Mouse (Mus musculus): ENCODE data around the gene Ush2a.

Gene Ush2a

DNA sequence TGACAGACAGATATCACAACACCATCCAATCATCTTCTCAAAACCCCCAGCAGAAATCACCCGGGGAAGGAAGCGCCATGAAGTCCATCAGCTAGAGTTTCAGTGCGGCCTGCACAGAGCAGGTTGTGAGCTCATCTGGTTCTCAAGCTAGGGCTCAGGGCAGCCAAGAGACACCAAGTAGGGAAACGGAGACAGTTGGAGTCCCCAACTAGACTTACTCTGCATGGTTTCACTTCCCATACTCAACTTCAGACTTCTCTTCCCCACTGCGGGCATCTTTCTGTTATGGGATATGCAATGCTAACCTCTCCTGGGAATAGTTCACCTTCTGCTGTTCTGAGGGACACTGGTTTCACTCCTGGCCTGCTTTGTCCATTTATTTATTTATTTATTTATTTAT, 277.8 kb downstream of the Ush2a start:
- DNase-seq (ENCODE audit: low read depth, low spot score) = no peak

DNA sequence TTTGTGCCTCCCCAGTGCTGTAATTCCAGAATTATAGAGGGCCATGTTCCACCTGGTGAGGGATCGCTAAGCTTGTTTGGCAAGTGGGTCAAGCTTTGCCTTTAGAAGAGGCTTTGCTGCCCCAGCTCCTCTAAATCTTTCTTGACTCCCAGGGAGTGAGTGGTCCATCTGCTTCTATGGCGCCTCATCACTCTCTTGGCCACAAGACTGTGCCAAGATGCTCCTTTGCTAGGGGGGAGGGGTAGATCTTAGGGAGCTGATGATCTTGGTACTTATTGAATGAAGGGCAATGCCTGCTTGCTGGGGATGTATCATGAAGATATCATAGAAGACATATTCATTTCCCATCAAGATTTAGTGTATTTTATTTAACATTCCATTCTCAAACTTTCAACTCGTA, 279.7 kb downstream of the Ush2a start:
- DNase-seq (ENCODE audit: low read depth, low spot score) = no peak

DNA sequence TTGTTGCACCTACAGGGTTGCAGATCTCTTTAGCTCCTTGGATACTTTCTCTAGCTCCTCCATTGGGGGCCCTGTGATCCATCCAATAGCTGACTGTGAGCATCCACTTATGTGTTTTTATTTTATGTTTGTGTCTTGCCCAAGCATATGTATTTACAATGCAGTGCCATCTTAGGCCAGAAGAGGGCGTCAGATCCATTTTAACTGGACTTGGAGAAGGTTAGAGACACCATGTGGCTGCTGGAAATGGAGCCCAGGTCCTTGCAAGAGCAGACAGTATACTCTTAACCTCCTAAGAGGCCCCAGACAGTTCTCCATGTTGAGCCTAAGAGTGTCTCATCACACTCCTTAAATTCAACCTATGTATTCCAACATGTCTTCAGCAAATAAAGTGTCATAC, 281.5 kb downstream of the Ush2a start:
- no peak for DNase-seq (ENCODE audit: low read depth, low spot score)

DNA sequence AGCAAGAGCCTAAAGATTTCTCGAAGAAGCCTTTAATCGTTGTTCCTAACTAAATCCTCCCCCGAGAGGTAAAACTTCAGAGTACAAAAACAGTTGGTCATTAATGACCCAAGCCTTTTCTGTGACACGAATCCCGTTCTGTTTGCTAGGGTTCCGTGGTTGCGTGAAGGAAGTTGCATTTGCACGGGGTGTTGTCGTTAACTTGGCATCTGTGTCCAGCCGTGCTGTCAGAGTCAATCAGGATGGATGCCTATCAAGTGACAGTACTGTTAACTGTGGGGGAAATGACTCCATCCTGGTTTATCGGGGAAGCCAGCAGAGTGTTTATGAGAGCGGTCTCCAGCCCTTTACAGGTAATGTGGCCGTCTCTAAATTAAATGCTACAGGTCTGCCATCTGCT, 287.9 kb downstream of the Ush2a start:
- no peak for DNase-seq (ENCODE audit: low read depth, low spot score)

DNA sequence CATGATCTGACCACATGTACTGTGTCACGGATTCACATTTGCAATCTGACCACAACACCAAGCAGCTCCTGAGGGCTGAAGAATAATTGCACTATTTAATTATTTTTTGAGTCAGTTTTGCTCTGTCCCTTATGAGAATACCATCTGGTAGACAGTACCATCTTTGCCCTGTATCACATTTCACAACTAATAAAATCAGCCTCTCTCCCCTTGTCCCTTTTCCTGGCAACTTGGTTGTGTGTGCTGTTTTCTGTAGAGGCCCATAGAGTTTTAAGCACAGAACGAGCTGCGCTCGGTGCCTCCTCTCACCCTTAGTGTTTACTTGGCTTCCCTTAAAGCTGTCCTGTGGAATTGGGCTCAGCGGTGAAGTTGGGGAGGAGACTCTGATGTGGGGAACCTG, 290.0 kb downstream of the Ush2a start:
- DNase-seq (ENCODE audit: low read depth, low spot score) = no peak

DNA sequence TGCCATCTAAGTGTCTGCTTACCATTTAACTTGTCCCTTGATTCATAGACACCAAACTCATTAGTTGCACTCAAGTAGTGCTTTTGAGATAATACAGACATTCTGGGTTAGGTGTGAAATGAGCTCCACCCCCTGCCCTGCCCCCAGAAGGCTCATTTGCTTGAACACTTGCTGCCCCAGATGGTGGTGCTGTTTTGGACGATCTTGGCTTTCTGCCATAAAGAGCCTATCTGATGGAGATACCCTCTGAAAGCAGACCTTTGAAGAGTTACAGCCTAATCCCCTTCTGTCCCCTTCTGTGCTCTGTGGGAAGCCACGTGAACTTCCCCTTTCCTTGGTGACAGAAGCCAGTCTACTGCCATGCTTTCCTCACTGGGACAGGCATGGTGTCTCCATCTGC, 297.1 kb downstream of the Ush2a start:
- DNase-seq (ENCODE audit: low read depth, low spot score) = no peak

DNA sequence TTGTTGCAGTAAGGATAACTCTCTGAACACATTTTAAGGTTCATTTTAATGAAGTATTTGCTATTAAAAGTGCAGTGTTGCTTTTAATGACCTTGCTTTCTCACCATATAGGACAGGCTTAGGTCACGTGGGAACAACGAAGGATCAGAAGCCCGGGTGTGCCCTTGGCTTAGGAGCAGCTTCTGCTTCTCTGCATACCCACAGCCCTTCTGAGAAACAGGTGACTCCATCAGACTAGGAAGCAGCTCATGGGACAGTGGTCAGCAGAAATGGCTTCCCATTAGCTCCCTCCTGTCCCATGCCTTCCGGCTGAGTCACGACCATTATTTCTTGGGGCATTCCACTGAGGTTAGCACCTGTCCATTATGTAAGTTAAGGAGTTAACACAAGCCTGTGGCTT, 304.4 kb downstream of the Ush2a start:
- no peak for DNase-seq (ENCODE audit: low read depth, low spot score)

DNA sequence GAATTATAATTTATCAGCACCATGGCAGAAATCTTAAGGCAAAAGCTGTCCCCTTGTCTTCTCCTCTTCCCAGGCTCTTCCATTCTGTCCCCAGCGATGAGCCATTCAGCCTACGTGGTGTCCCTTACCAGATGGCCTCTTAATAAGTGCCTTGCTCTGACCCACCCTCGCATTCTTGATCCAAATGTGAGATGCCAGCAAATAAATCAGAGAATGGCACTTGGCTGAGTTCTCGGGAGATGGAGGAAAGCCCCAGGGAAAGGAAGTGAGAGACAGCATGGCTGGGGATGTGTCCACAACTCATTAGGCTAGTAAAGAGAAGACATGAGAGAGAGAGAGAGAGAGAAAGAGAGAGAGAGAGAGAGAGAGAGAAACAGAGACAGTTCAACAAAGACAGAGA, 305.7 kb downstream of the Ush2a start:
- no peak for DNase-seq (ENCODE audit: low read depth, low spot score)

DNA sequence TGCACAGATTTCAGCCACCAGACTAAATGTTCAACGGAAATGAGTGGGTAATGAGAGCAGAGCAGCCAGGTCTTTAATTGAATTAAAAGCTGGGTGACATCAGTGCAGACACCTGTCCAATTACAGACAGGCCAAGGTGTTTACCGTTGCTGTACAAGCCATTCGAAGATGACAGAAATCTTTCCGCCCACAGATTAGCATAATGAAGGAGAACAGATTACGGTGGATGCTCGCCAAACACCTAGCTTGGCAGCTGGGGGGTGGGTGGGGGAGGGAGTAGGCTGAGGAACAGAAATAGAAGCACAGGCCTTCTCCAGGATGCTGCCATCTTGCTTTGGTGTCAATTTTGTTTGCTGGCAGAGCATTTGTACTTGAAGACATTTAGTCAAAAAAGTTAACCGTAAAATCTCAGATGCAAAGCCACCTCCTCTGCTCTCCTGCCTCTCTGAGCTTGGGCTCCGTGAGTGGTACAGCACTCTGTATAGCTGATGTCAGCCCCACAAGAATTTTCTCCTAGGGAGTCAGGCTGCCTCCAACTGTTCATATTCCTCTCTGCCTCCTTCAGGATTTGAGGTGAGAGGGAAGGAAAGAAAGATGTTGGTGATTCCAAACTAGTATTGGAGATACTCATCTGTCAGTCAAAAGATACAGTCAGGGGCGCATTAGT, 306.6 kb downstream of the Ush2a start:
- no peak for DNase-seq (ENCODE audit: low read depth, low spot score)

DNA sequence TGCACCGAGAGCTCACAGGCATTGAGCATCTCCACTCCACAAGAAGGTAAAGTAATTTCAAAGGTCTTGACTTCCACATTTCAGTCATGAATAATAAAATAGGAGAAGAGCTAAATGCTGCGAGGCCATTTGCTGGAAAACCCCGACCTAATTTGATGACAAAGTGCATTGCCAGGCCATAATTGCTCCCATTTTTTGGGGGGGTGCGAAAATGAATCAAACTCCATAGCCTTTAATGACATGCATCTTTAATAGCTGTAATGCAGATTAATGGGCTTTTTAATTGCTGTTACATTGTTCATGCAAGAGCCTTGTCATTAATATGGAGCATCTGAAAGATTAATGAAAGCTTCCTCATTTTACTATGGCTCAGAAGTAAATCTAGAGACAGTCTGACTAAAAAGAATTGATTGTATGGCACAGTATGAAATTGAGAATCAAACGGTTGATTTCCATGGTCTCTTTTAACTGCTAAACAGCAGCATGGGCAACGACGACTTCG, 314.5 kb downstream of the Ush2a start:
- no peak for DNase-seq (ENCODE audit: low read depth, low spot score)

DNA sequence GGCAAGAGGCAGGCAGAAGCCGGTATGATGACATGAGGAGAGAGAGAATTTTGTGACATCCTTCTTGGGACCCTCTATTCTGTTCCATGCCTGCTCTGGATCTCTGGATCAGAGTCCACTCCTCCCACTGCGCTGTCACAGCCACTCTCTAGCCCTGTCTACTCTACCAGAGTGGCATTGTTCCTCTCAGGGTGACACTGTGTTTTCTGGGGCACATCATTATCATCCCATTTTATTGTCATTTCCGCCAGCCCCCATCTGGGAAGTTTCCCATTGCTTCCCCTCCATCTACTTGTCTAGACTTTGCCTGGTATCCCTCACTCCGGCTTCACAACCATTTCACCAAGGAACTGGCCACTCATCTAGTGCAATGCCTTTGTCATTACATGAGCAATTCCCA, 315.6 kb downstream of the Ush2a start:
- DNase-seq (ENCODE audit: low read depth, low spot score) = no peak

DNA sequence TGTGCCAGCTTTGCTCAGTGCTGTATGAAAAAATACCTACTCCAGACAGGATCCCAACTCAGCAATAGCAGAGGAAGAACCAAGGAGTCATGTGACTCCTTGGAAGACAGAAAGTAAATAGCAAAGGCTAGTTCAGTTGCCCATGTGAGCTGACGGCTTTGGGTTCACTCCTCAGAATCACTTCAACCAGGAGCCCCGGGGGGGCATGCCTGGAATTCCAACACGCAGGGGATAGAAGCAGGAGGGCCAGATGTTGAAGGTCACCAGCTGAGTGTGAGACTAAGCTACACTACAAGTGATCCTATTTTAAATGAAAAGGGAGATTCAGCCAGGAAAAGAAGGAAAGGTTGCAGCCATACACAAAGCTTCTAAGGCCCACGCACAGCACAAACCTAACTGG, 319.3 kb downstream of the Ush2a start:
- DNase-seq (ENCODE audit: low read depth, low spot score) = no peak

DNA sequence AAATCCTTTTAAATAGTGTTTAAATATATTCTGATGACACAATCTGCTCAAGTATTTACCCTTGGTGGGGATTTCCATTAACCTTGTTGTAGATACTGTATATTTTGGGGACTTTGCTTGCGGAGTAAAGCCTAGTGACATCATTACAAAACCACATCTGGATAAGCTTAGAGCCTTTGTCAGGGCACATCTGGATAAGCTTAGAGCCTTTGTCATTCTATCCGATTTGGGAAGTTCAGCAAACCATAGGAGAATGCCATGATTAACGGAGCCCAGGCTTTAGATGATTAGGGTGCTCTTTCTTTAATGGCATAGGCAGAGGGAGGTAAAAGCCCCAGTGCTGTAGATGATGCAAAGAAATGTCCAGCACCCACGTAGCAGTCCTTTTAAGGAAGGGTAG, 333.4 kb downstream of the Ush2a start:
- no peak for DNase-seq (ENCODE audit: low read depth, low spot score)

DNA sequence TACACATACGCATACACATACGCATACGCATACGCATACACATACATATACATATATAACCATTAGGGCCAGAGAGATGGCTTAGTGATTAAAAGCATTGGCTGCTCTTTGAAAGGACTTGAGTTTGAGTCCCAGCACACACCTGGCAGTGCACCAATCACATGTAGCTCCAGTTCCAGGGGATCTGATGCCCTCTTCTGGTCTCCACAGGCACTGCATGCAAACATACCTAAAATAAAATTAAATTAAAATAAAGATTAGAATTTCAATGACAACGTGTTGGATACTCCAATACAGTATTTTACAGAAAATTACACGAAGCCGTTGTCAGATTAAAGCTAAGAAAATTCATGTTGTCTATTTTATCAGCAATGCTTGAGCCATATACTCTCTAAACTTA, 336.2 kb downstream of the Ush2a start:
- no peak for DNase-seq (ENCODE audit: low read depth, low spot score)

DNA sequence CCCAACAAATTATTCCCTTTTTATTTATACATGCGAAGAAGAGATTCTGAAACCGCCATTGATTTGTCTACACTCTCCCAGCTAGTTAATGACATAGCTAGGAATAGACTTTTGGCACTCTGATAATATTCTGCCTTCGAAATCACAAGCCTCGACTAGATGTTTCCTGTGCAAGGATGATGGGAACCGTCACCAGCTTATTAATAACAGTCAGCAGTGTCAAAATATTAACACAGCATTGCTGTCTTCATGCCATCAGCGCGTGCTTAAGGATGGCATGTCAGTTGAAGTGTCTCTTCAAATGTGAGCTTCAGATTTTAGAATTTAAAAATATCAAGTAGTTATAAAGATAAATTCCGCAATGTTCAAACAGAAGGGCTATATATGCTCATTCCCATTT, 337.3 kb downstream of the Ush2a start:
- no peak for DNase-seq (ENCODE audit: low read depth, low spot score)

DNA sequence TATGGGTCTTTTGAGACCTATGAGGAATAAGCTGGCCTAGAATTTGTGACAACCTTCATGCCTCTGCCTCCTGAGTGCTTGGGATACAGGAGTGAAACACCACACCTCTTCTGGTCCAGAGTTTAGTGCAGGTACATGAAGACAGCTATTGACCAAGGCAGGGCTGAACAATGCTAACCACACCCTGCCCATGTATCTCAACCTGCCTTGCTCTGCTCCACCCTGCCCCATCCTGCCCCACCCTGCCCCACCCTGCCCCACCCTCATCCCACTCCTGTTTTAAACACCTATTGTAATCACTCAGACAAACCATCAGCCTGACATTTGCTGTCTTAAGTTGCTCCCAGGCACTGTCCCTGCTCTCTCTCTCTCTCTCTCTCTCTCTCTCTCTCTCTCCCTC, 344.6 kb downstream of the Ush2a start:
- no peak for DNase-seq (ENCODE audit: low read depth, low spot score)

DNA sequence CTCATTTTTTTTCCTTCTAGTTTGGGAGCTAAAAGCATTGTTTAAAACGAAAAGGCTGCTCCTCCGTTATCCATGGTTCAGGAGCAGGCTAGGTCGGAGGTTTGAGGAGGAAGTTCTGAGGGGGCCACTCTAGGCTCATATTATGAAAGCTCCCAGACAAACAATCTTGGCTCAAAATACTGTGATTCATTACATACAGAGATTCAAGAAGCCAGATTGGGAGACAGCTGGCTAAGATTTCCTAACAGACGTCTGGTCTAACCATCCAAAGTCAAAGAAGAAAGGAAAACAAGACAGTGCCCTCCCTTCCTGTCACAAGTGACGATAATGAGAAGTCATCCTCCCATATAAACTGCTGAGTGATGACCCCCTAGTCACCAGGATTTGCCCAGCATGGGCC, 354.7 kb downstream of the Ush2a start:
- no peak for DNase-seq (ENCODE audit: low read depth, low spot score)

DNA sequence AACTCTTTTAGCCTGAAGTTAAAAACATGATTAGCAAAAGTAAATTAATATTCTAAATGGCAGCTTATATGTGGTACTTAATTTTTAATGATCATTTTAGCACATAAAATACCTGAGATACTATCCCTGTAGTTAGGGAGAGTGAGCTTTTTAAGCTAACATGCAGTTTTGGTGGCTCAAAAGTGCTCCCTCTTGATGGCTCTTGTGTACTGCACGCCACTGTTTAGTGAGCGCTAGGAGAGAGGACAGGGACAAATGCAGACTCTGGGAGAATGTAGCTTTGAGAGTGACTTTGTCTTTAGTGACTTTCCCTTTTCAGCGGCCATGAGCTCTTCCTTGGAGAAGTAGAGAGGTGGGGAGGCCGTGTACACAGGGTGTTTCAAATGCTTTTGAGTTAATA, 371.9 kb downstream of the Ush2a start:
- DNase-seq (ENCODE audit: low read depth, low spot score) = peak; percentile 6

DNA sequence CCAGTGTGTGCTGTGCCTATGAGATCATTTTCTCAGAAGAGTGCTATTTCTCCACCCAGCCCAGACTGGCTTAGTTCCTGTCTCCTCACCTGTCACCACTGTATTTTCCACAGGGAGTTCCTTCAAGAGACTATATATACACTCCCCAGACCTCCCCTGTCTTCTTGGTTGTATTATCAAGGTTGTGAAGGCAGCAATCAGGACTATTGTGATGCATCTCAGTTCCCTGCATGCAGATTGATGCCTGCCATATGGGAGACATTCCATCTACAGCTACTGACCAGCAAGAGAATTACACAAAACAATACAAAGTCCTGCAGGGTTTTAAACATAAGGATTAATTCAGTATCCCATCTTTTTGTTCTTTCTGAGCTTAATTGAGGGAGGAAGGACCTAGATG, 377.8 kb downstream of the Ush2a start:
- no peak for DNase-seq (ENCODE audit: low read depth, low spot score)

DNA sequence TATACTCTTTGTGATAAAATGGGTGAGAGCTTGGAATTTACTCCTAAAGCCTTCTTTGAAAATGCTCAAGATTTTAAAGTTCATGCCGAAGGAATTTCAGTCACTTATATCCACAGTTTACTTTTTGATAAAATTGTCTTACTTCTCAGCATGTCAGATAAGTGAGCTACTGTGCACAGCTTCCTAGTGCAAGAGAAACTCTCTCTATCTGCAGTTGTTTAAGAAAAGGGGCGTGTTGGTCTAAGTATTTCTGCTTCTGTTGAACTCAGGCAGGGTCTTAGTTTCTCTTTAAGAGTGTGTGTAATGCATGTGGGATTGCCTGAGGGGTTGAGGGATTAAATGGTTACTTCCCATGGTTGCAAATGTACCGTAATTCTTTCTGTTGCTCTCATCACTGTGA, 381.3 kb downstream of the Ush2a start:
- no peak for DNase-seq (ENCODE audit: low read depth, low spot score)

DNA sequence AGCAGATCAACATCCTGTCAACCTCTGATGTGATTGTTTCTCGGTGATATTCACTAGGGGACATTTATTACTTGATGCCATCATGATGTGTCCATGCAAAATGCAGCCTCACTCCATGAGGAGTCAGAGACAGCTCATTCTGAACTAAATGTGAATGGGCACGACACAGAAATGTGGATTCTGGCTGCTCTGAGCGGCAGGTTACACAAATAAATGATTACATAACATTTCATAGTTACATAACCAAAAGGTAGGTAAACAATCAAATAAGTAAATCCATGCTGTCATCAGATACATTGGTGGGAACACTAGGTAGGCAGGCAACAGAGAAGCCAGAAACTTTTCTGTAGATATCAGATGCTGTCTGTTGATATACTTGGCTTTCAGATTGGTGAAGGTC, 391.2 kb downstream of the Ush2a start:
- no peak for DNase-seq (ENCODE audit: low read depth, low spot score)

DNA sequence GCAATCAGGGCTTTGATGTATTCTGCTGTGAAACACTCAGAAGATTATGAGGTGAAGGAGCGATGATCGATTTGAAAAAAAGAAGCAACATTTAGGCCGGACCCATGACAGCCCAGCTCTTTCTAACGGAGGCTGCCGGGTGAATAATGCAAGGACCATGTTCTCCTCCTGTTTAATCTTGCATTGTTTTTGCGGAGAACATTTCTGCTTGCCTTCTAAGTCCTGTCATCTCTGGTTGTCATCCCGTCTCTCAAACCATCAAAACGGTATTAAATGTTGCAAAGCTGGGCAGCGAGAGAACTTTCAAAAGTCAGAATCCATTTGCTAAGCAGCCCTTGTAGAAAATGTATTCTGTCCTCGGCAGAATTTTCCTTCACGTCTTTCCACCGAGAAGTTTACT, 394.3 kb downstream of the Ush2a start:
- DNase-seq (ENCODE audit: low read depth, low spot score) = no peak

DNA sequence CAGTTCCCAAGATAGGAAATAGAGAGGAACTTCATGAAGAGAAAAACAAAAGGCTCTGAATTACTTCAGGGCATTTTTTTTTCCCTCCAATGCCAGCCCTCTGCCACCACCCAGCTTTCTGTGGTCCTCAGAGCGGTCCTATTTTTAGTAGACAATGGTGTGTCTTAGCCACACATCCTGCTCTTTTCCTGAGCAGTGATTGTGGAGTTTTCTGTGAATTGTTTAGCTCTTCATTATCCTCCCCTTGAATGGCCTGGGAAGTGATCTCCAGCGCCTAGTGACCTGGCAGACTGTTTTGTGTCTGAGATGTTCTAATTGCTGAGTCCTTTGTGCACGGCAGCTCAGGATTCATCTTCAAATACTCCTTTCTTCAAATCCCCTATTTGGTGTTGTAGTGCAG, 397.3 kb downstream of the Ush2a start:
- DNase-seq (ENCODE audit: low read depth, low spot score) = no peak

DNA sequence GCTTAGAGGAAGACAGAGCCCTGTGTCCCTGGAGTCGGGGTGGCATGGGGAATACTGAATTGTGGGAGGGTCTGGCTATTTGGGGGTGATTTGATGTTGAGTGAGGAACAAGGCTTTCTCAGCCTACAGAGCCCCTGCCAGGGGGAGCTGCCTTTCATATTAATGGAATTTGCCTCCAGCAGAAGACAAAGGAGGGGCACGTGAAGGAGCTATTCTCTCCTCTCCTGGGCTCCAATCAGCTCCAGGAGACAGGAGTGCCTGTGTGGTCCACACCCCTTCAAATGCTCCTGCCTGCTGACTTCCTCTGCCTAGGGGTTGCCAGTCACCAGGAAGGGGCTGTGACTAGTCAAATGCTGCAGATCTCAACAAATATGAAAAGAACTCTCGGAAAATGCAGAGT, 398.5 kb downstream of the Ush2a start:
- no peak for DNase-seq (ENCODE audit: low read depth, low spot score)
